Mouse (Mus musculus): ENCODE data around the gene Mia3.
A peak's percentile ranks its signal among the peaks of the same experiment; 100 is the strongest.
"Not testable (repeated sequence)": the region's sequence is repeated elsewhere in the genome, so short reads cannot be mapped to it uniquely, and the experiment has no call there.

The Mia3 gene

DNA sequence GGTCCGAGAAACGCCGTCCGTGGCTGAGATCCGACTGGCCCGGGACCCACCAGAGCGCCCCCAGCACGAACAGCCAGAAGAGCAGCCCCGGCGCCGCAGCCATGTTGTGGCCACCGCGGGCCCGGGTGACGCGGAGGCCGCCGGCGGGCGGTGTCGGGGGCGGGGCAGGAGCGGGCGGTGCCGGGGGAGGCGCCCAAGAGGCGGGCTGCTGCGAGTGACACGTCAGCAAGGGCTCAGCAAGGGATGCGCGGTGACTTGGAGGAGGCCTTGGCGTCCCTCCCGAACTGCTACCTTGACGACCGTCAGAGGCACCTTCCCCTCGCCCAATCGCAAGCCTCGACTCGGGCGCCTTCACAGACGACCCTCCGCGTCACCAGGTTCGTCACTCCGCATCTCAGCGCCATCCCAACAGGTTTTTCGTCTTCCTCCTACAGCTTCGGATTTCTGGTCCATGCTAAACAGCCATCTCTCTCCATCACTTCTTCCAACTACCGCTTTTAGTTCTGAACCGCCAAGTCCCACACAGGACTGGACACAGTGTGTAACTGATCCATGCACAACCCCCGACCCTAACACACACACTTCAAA is at the start of gene Mia3:
Mia3 (minus strand) TSS at position 127 of the 588 bp plus-strand sequence.
- DNase-seq (ENCODE audit: low read depth, low spot score): peak; percentile 78

DNA sequence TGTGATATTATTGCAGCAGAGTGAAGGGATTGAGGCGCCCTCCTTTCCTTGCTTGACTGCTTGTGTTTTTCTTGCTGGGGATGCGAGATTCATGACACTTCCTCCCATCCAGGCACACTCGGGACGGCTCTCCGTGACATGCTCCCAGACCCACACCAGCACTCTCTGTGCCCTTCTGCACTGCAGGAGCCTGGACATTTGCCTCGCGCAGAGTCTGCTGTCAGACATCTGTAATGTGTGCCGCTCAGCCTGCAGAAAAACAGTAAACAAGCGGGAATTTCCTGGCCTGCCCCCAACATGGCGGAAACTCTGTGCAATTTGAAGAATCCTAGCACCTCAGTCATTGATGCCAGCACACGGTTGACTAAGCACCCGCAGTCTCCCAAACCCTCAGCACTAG is 48.5 kb upstream of the Mia3 start, which contains the start of gene Hhipl2:
Hhipl2 (plus strand) TSS at position 343 of the 400 bp plus-strand sequence.
- DNase-seq (ENCODE audit: low read depth, low spot score): no peak

DNA sequence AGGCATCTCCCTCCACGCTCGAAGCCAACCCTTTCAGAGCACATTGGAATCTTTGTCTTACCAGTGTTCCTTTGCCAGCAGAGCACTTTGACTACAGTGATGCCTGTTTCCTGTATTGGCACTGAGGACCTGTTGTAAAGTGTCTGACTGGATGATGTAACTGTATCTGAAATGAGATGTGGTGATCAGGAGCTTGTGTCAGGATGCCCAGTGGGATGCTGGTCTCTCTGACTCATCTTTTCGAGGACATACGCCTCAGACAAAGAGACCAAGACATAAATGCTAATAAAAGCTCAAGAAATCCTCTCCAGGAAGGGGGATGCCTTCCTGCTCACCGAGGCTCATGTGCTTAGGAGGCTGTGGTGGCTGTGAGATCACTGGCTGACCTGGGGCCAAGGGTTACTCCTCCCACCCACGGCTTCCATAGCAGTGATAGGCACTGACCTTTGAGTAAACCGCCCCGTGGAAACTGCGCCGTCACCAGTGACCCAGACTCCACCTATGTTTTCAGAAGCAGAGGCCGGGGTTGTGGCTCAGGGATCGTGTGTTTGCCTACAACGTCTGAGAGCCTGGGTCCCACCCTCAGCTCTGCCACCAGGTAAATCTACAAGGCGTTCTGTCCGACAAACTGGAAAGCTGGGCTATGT is 44.9 kb upstream of the Mia3 start:
- DNase-seq (ENCODE audit: low read depth, low spot score): no peak

- DNase-seq (ENCODE audit: low read depth, low spot score): no peak
Observed at GRCm38 (mm10) chr1:183403396-183403795, 34.0 kb upstream of the Mia3 start.

GRCm38 (mm10) chr1:183388426-183389406 is 19.4 kb upstream of the Mia3 start, which contains the start of gene Taf1a:
Gene Taf1a, plus strand, starts transcription at chr1:183388981.
- peak; percentile 92 for DNase-seq (ENCODE audit: low read depth, low spot score)

DNA sequence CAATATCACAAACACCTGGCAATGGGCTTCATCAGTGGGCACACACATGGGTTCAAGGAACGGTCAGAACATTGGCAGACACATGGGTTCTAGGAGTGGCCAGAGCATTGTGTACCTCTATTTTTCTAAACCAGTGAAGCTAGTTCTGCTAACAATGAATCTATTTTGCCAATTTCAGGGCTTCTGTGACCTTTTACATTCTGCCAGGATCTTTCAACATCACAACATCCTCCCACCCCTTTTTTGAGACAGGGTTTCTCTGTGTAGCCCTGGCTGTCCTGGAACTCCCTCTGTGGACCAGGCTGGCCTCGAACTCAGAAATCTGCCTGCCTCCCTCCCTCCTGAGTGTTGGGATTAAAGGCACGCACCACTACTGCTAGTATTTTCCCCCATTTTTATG is 18.1 kb upstream of the Mia3 start:
- DNase-seq (ENCODE audit: low read depth, low spot score): not testable (repeated sequence)

GRCm38 (mm10) chr1:183382621-183383020 is 13.3 kb upstream of the Mia3 start:
- DNase-seq (ENCODE audit: low read depth, low spot score): no peak

- DNase-seq (ENCODE audit: low read depth, low spot score): no peak
Observed at GRCm38 (mm10) chr1:183381816-183382215, 12.5 kb upstream of the Mia3 start.

DNA sequence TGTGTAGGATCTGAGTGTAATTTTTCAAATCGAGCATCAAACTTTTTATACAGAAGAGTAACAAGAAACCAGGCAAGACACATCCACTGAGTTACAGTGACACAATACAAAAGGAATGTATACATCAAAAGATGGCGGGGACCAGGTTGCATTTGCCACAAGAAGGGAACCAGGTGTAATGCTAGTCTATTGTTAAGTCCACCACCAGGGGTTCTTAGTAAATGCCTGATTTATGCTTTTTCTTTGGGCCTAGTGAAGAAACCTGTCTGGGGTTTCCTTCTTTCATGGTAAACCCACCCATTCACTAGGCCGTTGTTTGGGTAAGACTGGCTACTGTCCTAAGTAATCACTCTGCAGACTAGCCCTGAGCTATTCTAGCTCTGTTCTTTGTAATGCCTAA is 10.0 kb upstream of the Mia3 start:
- DNase-seq (ENCODE audit: low read depth, low spot score): not testable (repeated sequence)

DNA sequence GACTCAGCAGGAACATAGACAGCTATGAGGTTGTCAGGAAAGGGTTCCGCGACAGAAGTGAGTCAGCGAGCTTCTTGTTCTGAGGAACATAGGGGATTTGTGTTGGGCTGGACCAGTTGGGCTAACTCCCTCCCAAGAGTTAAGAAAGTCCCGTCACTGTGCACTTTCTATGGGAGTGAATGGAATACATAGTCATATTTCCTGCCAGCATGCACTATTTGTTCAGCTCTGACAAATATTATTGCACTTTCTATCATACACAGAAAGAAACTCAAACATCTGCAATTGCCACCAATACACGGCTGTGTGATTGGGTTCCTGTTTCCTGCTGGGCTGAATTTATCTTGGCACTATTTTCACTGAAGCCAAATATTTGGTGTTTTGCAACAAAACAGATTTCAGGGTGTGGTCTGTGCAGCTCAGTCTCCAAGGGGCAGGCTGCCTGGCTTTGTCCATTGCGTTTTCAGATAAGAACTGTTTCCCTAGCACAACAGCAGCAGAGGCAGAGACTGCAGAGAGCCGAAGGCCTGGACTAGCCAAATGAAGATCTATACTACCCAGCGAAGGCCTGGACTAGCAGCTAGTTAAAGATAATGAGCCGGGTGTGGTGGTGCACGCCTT is 9.1 kb upstream of the Mia3 start:
- no peak for DNase-seq (ENCODE audit: low read depth, low spot score)

DNA sequence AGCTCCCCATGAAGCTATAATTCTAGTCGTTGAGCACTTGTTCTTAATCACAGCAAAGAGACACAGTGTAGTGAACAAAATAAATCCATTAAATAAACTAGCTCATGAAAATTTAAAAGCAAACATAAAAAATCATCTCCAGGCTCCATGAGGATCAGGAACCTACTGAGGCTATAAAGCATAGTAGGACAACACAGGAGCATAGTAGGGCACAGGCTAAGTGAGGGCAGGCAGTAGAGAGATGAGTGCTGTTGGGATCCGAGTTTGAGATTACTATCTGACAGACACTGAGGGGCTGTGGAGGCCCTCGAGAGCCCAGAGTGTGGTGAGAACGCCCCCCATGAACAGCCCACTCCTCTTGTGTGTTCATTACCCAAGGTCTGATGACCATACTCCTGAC is 7.7 kb upstream of the Mia3 start:
- no peak for DNase-seq (ENCODE audit: low read depth, low spot score)

DNA sequence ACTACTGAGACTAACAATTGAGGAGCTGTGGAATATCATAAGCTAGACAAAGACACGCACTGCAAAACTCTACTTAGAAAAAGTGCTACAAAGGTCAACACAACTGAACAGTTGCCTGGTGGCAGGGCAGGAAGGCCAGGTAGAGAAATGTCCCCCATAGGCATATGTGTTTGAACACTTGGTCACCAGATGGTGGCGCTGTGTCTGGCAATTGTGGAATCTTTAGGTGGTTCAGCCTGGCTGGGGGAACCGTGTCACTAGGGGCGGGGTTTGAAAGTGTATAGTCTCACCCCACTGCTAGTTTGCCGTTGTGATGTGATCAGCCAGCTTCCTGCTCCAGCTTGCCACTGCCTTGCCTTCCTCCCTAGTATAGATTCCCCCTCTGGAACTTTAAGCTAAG is 5.4 kb upstream of the Mia3 start:
- DNase-seq (ENCODE audit: low read depth, low spot score): no peak

DNA sequence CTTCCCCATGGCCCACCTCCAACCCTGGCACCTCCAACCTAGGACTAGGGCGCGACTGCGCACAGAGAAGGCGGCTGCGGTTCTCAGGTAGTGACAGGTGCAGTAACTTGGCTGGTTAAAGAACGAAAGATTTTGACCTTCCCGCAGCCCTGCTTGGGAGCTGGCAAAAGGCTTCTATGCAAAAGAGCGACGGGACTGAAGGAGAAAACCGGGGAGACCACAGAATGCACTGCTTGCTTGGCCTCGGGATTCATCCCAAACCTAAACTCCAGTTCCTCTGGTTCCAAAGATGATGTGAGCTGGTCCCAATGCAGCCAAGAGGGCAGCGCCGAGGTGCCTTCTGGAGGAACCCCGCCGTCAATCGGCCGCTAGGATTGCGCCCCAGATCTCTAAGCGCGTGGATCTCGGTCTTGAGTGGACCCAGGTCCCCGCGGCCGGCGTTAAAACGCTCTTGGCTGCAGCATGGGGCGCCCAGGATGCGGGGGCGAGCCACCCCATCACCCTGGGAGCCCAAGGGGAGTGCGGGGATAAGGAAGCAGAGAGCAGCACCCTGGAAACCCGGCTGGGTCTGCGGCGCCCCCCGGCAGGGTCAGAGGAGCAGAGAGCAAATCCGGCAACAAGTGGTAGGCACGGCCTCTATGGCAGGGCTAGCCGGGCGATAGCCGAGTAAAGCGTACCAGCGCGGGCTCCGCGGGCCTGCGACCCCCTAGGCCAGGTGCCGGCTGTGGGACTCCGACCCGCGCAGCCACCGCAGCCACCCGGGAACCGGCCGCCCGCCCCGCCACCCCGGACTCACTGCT is 552 bp downstream of the Mia3 start:
- no peak for DNase-seq (ENCODE audit: low read depth, low spot score)

DNA sequence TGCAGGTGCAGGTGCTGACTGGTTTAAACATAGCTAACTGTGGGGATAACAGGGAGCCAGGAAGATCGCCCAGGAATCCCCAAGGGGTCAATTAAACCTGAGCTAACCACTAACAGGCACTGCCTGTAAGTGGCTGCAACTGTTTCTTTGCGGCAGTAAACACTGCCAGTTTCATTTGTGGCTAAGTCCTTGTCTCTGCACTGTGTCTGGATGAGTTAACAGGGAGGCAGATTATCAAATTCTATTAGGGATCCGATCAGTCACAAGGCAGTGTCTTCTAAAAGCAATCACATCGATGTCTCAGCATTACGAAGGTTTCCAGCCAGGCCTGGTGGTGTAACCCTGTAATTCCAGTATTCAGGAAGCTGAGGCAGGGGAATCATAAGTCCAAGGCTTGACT is 3.0 kb downstream of the Mia3 start:
- no peak for DNase-seq (ENCODE audit: low read depth, low spot score)

- no peak for DNase-seq (ENCODE audit: low read depth, low spot score)
Observed at GRCm38 (mm10) chr1:183363577-183363867, 5.8 kb downstream of the Mia3 start.

DNA sequence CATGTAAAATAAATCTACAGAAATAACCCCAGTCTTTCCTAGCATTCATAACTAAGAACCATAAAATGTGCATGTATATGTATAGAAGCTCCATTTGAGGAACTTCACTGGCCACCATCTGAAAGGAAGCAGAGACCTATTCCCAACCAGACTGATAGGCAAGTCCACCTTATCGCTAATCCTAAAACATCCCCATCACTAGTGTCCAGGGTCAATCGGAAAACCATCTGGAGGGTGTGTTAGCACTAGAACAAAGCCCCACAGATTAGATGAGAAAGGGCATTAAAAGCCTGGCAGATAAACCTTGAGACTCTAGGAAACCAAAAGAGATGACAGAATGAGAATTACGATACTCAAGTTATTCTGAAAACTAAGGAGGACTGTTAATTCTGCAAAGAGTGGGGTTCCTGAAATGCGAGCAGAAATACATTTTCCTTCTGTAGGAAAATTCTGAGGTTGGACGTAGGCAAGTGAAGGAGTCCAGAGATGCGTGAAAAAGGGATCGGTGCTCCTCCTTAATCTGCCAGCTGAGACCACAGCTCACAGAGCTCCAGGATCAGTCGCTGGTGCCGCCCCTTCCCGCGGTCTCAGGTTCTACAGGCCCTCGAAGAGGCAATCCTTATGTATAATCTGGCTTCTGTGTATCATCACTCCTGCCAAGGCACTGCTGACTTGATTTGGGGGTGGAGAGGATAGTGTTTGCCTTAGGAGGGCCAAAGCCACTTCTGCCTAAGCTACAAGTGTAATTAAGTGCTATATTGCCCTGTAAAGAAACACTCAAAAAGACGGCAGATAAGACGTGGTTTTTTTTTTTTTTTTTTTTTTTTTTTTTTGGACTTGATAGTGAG is 6.4 kb downstream of the Mia3 start:
- no peak for DNase-seq (ENCODE audit: low read depth, low spot score)

DNA sequence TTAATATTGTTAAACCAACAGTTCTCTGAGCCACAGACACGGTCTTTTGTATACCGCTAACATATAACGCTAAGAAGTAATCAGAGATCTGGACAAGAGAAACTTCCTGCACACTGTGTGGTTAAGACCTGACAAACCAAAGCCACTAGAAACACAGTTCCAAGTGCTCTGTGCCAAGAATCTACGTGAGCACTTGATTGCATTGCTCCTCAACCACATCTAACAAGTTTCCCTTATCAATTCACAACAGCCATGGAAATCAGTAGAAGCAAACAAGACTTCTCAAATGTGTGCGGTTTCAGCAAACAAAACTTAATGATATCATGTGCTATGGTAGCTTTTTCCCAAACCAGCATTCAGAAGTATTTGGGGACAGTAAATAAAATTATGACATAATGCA is 7.1 kb downstream of the Mia3 start:
- no peak for DNase-seq (ENCODE audit: low read depth, low spot score)

DNA sequence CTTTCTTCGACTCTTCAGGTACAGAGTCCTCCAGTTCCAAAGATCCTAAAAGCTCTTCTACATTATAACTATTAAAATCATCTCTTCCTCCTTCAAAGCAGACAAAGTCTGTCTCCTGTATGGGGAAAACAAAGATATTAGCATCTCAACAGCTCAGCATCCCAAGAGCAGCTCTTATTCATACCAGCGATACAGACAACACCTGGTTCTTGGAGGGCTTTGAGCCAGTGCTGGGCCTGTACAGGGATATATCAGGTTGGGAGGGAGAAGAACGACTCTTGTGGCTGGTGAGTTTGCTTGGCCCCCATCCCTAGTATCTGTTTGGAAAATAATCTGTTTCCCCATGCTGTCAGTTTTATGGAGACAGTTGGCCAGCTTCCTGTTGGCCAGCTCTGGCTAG is 10.5 kb downstream of the Mia3 start:
- DNase-seq (ENCODE audit: low read depth, low spot score): no peak

DNA sequence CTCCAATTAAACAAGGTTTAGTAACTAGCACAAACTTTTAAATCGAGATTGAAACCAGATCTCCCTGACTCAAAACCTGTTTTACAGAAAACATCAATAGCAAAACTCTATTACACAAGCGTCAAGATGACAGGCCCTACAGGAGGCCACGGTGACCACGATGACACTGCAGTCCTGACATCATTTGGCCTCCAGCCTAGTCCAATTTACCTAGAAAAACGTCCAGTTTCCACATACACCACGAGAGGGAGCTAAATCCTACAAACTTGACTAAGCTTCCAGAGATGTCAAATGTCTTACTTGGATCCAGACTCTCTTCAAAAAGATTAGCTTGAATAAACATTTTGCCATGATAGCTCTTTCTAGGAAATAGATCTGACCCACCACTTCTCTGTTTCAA is 19.5 kb downstream of the Mia3 start:
- peak; percentile 57 for DNase-seq (ENCODE audit: low read depth, low spot score)

- DNase-seq (ENCODE audit: low read depth, low spot score): no peak
Observed at GRCm38 (mm10) chr1:183345817-183346195, 23.5 kb downstream of the Mia3 start.

Data from retina, postnatal 7 days (tissue).